Mouse (Mus musculus) hindbrain, embryonic 14.5 days (tissue): ENCODE measurements at regions not wholly inside any gene's neighbourhood (a gene's known extent, or its start where the extent isn't known, plus 50 kb on each side); places are given as distances from the start of the nearest gene placed in this dataset.

Experiments
- ATAC-seq: fragments of 200-750 bp; cut with Nextera tagmentation; 2 replicates; pipeline ENCODE4 v1.8.0; 2017; ENCODE audit warnings: moderate number of reproducible peaks, mild to moderate bottlenecking, moderate TSS enrichment, moderate library complexity; ENCODE audit not compliant: low FRiP score
- DNase-seq: peaks from one replicate; pipeline ENCODE4 v3.0.0-alpha.2; 2015; ENCODE audit warnings: low spot score
- H3K27ac ChIP-seq: fragments of 300-500 bp; sonication (generic); 2 replicates; pipeline ENCODE4 v1.5.1; 2014; ENCODE audit warnings: mild to moderate bottlenecking, moderate library complexity
- H3K27me3 ChIP-seq: fragments of 300-500 bp; sonication (generic); 2 replicates; pipeline ENCODE4 v1.6.1; 2014; ENCODE audit warnings: mild to moderate bottlenecking, low read length, mixed read lengths; ENCODE audit not compliant: control insufficient read depth, insufficient read depth
- H3K36me3 ChIP-seq: fragments of 300-500 bp; sonication (generic); replicated peaks from 2 replicates; pipeline ENCODE4 v1.6.1; 2014; ENCODE audit not compliant: control insufficient read depth, insufficient read depth
- H3K4me1 ChIP-seq: fragments of 300-500 bp; sonication (generic); replicated peaks from 2 replicates; pipeline ENCODE4 v1.6.1; 2014; ENCODE audit warnings: antibody characterized with exemption, low read length, mixed read lengths; ENCODE audit not compliant: control insufficient read depth, insufficient read depth
- H3K4me2 ChIP-seq: fragments of 300-500 bp; sonication (generic); replicated peaks from 2 replicates; pipeline ENCODE4 v1.6.1; 2014; ENCODE audit warnings: mild to moderate bottlenecking, moderate library complexity
- H3K4me3 ChIP-seq: fragments of 300-500 bp; sonication (generic); replicated peaks from 2 replicates; pipeline ENCODE4 v1.5.1; 2014; ENCODE audit warnings: mild to moderate bottlenecking, low read length
- H3K9ac ChIP-seq: fragments of 300-500 bp; sonication (generic); 2 replicates; pipeline ENCODE4 v1.6.1; 2014
- H3K9me3 ChIP-seq: fragments of 300-500 bp; sonication (generic); 2 replicates; pipeline ENCODE4 v1.6.1; 2016; ENCODE audit warnings: low read length; ENCODE audit not compliant: control insufficient read depth
- WGBS: fragments of 180-500 bp; shearing (Covaris S2); extraction: QIAGEN DNeasy Blood & Tissue Kit; methylation state at CpG from one replicate; pipeline ENCODE4 v1.1.7; 2014; 5-methylcytosine and 5-hydroxymethylcytosine counted together

GRCm38 (mm10) chr3:52781521-52781920, 235.5 kb downstream of the Cog6 start:
- ATAC-seq (no peak), DNase-seq (no peak)
- 83% methylated on average over 3 of the region's 3 CpGs for WGBS
- no peaks in the 10 kb centered on the region for H3K27me3 ChIP-seq
- H3K9me3 ChIP-seq: no peaks in the 10 kb centered on the region
- no peak overlapping the region for H3K9ac ChIP-seq
- H3K36me3 ChIP-seq: no peaks in the 10 kb centered on the region
- H3K4me2 ChIP-seq: no peak overlapping the region
- no peak overlapping the region for H3K27ac ChIP-seq
- H3K4me3 ChIP-seq: no peak overlapping the region
- H3K4me1 ChIP-seq: no peaks in the 10 kb centered on the region

- Histone ChIP-seq H3K9me3 (no peaks in the 10 kb centered on the region), H3K36me3 (no peaks in the 10 kb centered on the region), H3K27ac (no peak overlapping the region), H3K4me2 (no peak overlapping the region), H3K4me3 (no peak overlapping the region), H3K27me3 (no peaks in the 10 kb centered on the region), H3K9ac (no peak overlapping the region), H3K4me1 (no peaks in the 10 kb centered on the region)
- ATAC-seq (no peak), DNase-seq (no peak)
- 88% methylated on average over 8 of the region's 8 CpGs for WGBS
Measured at GRCm38 (mm10) chr3:52780356-52780755, 236.7 kb downstream of the Cog6 start.

- Histone ChIP-seq H3K9me3 (no peaks in the 10 kb centered on the region), H3K4me2 (no peak overlapping the region), H3K9ac (no peak overlapping the region), H3K27me3 (no peaks in the 10 kb centered on the region), H3K4me1 (no peaks in the 10 kb centered on the region), H3K36me3 (no peaks in the 10 kb centered on the region), H3K27ac (no peak overlapping the region), H3K4me3 (no peak overlapping the region)
- WGBS: 91% methylated on average over 4 of the region's 4 CpGs
- ATAC-seq: no peak
- no peak for DNase-seq
Measured at GRCm38 (mm10) chr3:52775875-52776274, 241.2 kb downstream of the Cog6 start.

GRCm38 (mm10) chr3:52775156-52775555, 241.9 kb downstream of the Cog6 start:
- Histone ChIP-seq H3K9ac (no peak overlapping the region), H3K4me2 (no peak overlapping the region), H3K4me1 (no peaks in the 10 kb centered on the region), H3K4me3 (no peak overlapping the region), H3K27me3 (no peaks in the 10 kb centered on the region), H3K9me3 (no peaks in the 10 kb centered on the region), H3K27ac (no peak overlapping the region), H3K36me3 (no peaks in the 10 kb centered on the region)
- no peak for ATAC-seq
- 53% methylated on average over 7 of the region's 7 CpGs for WGBS
- DNase-seq: no peak

GRCm38 (mm10) chr3:52774734-52775133, 242.3 kb downstream of the Cog6 start:
- Histone ChIP-seq H3K4me1 (no peaks in the 10 kb centered on the region), H3K27ac (no peak overlapping the region), H3K9me3 (no peaks in the 10 kb centered on the region), H3K4me2 (no peak overlapping the region), H3K36me3 (no peaks in the 10 kb centered on the region), H3K9ac (no peak overlapping the region), H3K27me3 (no peaks in the 10 kb centered on the region), H3K4me3 (no peak overlapping the region)
- WGBS: 85% methylated on average over 6 of the region's 6 CpGs
- DNase-seq: no peak
- no peak for ATAC-seq

GRCm38 (mm10) chr3:52767276-52767675, 249.8 kb downstream of the Cog6 start:
- Histone ChIP-seq H3K27ac (no peak overlapping the region), H3K9me3 (no peaks in the 10 kb centered on the region), H3K27me3 (no peaks in the 10 kb centered on the region), H3K4me1 (no peaks in the 10 kb centered on the region), H3K4me2 (no peak overlapping the region), H3K4me3 (no peak overlapping the region), H3K36me3 (no peaks in the 10 kb centered on the region), H3K9ac (no peak overlapping the region)
- whole genome bisulfite sequencing: 81% methylated on average over 10 of the region's 10 CpGs
- ATAC-seq (no peak), DNase-seq (no peak)

- DNase-seq: no peak
- Histone ChIP-seq H3K9ac (no peak overlapping the region), H3K4me1 (no peaks in the 10 kb centered on the region), H3K4me2 (no peak overlapping the region), H3K9me3 (no peaks in the 10 kb centered on the region), H3K4me3 (no peak overlapping the region), H3K27ac (no peak overlapping the region), H3K36me3 (no peaks in the 10 kb centered on the region), H3K27me3 (no peaks in the 10 kb centered on the region)
- 53% methylated on average over 5 of the region's 5 CpGs for WGBS
- no peak for ATAC-seq
Measured at GRCm38 (mm10) chr3:52766841-52767240, 250.2 kb downstream of the Cog6 start.

GRCm38 (mm10) chr3:52764166-52764565, 252.9 kb downstream of the Cog6 start:
- no peak overlapping the region for H3K9ac ChIP-seq
- DNase-seq: no peak

GRCm38 (mm10) chr3:52763660-52764059, 253.4 kb downstream of the Cog6 start:
- Histone ChIP-seq H3K9ac (no peak overlapping the region), H3K36me3 (no peaks in the 10 kb centered on the region), H3K4me3 (no peak overlapping the region), H3K4me2 (no peak overlapping the region), H3K4me1 (no peaks in the 10 kb centered on the region), H3K9me3 (no peaks in the 10 kb centered on the region), H3K27me3 (no peaks in the 10 kb centered on the region), H3K27ac (no peak overlapping the region)
- DNase-seq: no peak
- 82% methylated on average over 5 of the region's 5 CpGs for WGBS
- ATAC-seq: no peak

More at GRCm38 (mm10) chr3:52764166-52764565, 252.9 kb downstream of the Cog6 start:
- H3K36me3 ChIP-seq: no peaks in the 10 kb centered on the region
- 85% methylated on average over 4 of the region's 4 CpGs for WGBS
- H3K4me2 ChIP-seq: no peak overlapping the region
- no peaks in the 10 kb centered on the region for H3K27me3 ChIP-seq
- no peak overlapping the region for H3K27ac ChIP-seq
- H3K4me1 ChIP-seq: no peaks in the 10 kb centered on the region
- no peaks in the 10 kb centered on the region for H3K9me3 ChIP-seq
- no peak for ATAC-seq
- H3K4me3 ChIP-seq: no peak overlapping the region

- Histone ChIP-seq H3K4me2 (no peak overlapping the region), H3K4me3 (no peak overlapping the region), H3K4me1 (no peaks in the 10 kb centered on the region), H3K27ac (no peak overlapping the region), H3K9me3 (no peaks in the 10 kb centered on the region), H3K9ac (no peak overlapping the region), H3K36me3 (no peaks in the 10 kb centered on the region), H3K27me3 (no peaks in the 10 kb centered on the region)
- ATAC-seq: no peak
- no peak for DNase-seq
- WGBS: 91% methylated on average over 6 of the region's 6 CpGs
Measured at GRCm38 (mm10) chr3:52762549-52762948, 254.5 kb downstream of the Cog6 start.
